Mouse (Mus musculus) embryo, embryonic 11.5 days (tissue): ENCODE data around the gene Lnpk.

Experiments
- DNase-seq: peaks from one replicate; pipeline ENCODE4 v3.0.0-alpha.2; 2012; ENCODE audit warnings: low read depth, low spot score

Gene Lnpk

DNA sequence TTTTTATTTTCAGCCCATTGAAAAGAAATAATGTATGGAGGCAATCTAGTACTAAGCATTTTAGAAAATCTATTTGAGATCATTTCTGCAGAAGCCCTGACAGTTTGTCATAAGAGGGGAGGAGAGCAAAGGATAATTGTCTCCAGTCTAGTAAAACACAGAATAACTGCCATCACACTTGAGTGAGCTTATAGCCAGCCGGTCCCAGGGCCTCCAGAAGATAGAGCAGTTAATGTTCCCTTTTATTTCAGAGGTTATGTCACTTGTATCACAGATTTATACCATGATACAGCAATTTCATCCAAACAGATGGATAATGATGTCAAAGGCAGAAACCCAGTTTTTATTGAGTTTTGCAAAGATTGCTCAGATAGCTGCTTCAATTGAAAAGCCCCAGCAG lies 89.0 kb downstream of the Lnpk start:
- DNase-seq = no peak

GRCm38 (mm10) chr2:74488443-74488842 lies 90.8 kb downstream of the Lnpk start:
- no peak for DNase-seq

DNA sequence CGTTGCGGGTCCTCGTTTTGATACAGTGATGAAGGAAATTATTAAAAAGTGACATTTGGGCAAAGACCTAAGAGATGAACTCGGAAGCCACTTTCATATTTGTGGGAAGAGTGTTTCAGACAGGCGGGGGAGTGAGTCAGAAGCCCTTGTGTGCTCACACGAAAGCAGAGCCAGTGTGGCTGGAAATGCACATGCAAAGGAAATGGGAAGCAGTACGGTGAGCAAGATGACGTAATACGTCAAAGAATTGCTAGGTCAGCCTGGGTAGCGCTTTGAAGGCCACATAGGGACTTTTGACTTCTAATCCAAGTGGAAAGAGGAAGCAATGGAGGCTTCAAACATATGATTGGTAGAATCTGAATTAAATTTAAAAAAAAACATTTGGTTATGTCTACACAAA lies 96.6 kb downstream of the Lnpk start:
- no peak for DNase-seq

- no peak for DNase-seq
Observed at GRCm38 (mm10) chr2:74482086-74482485, 97.1 kb downstream of the Lnpk start.
